Mouse (Mus musculus): Measurements from ENCODE around the gene Cacna2d3.

Cacna2d3 gene

DNA sequence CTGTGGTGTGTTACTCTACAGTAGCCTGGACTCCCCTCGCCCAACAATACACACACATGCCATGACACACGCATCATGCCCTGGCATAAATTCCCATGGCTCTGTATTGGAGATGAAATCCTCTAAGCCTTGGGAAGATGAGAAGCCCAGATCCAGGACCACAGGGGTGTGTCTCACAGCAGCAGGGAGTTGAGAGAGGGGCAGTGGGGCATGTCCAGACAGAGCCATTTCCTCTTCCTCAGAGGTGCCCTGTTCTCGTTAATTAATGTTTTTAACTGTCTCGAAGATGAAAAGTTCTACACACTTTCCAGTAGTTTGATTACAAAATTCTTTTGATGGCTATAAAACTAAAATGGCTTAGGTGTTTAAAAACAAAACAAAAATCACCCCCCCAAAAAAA lies 641.4 kb downstream of the Cacna2d3 start:
- no peak for DNase-seq (ENCODE audit: low read depth in 1 of 2, low spot score in 2 of 2)

DNA sequence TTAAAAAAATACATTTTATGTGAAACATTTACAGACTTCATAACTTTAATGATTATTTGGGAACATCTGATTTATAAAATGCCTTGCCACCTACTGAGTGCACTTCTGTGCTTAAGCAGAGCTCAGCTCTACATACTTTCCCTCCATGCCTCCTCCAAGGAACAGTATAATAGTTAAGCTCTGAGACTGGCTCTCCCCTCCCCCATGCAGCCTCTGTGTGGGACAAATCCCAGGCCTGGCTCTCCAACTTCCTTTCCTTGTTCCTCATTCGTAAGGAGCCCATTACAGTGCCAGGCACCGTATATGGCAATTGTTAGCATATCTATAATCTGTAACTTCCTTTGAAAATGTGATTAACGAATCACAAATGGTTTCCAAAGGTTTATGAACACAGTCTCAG lies 644.2 kb downstream of the Cacna2d3 start:
- DNase-seq (ENCODE audit: low read depth in 1 of 2, low spot score in 2 of 2), result no peak

DNA sequence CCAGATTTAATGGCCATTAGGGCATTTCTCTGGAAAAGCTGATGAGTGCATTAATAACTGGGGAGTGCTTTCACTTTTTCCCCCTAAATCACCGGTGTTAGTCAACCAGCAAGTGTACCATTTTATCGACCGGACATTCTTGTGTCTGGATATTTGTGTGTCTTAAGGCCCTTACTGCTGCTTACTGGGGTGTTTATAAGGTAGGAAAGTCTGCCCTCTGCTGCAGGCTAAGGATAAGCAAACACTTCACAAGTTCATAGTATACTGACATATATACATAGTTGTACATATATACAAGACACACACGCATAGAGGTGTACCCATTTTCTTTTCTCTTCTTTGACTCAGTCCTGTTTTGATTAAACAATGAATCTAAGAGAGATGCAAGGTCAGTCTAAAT lies 647.9 kb downstream of the Cacna2d3 start:
- DNase-seq (ENCODE audit: low read depth in 1 of 2, low spot score in 2 of 2), result no peak

DNA sequence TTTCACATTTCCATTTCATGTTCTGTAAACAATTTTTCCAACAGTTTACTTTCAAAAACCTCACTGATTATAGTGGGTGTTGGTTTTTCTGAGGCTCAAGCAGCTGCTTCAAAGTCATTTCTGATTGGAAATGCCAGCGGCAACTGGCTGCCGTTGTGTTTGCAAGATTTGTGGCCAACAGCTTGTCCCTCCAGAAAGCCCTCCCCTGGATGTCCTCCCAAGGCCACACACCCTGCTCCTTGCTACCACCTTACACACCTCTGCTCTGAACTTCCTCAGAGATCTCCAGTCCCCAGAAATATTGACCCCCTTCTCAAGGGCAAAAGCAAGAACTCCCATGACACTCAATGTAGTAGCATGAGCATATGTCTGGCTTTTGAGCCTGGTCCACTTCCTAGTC lies 659.0 kb downstream of the Cacna2d3 start:
- DNase-seq (ENCODE audit: low read depth in 1 of 2, low spot score in 2 of 2), result no peak

DNA sequence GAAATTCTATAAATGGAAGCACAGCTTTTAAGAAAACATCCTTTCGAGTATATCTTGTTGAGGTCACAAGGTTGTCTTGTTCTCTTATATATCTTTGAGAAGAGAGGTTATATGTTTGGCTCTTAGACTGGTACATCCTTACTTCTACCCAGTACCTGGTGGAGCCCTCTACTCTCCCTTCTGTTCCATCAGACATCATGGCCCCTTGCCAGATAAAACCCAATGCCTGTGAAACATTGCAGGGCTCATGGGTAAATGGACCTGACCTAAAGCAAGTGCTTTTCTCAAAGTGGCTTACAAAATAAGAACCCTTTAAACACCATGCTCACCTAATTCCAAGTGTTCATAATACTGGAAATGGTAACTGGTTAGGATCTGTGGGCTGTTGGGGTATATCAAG lies 660.2 kb downstream of the Cacna2d3 start:
- no peak for DNase-seq (ENCODE audit: low read depth in 1 of 2, low spot score in 2 of 2)

DNA sequence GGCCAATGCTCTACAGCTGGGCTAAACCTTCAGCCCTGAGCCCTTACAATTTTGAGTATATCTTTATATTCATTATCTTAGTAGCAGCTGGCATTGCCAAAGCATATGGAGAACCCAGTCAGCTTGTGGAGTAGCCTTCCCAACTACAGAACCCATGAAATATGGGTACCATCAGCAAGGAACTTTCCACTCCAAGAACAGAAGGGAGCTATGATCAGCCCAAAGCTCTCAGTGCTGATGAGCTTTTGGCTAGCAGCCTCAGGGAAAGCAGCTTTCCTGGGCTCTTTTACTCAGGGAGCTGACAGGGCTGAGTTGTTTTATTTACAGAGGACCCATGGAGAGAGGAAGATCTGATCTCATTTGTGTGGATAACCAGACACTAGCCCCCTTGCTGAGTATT lies 661.0 kb downstream of the Cacna2d3 start:
- DNase-seq (ENCODE audit: low read depth in 1 of 2, low spot score in 2 of 2), result no peak

DNA sequence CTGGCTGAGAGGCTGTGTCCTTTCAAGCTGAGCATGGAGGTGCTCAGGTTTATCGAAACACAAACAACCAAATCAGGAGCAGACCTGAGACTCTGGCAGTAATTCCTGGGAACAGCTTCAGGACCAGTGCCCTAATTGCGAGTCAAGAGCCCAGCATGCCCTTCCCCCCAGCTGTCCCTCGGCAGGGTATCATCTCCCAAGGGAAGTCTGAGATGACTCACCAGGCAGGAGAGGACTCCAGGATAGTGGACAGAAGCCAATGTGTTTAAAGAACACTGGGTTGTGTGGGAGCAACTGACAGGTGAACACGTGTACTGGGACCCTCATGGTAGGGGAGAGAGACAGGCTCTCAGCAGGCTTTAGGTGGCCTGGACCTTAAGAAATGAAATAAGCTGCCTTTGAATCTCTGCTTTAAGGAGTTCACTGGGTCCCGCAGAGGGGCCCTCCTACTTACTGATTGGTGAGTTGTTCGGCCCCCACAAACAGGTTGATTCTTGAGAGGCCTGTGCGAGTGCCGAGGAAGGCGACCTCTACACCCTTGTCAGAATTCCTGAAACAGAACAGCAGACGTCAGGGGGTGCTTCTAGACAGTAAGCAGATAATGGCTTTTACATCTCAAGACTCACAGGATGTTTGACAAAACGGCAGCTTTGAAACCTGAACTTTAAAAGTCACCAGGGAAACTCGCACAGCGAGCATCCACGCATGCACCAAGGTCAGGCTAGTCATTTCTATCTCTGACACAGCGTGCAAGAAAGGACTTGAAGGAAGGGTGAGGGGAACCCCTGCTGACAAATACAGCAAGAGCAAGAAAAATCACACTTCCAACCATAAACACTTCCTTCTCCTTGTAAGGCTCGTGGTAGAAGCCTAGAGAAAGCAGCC lies 669.5 kb downstream of the Cacna2d3 start:
- DNase-seq (ENCODE audit: low read depth in 1 of 2, low spot score in 2 of 2), result no peak

DNA sequence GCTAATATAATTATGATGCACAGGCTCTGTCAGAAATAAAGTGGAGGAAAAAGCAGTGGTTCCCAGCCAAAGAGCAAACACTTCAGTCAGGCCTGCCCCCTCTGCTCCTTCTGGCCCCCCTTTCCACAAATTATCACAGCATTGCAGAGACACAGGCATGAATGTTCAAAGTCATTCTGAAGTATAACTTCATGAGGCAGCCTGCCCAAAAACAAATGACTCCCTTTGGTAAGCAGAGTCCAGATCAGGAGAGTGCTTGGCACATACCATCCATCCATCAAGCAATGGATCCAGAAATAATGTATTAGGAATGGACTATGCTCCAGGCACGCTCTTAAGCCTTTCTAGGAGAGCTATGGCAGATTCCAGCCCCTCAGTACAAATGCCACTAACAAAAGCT lies 679.3 kb downstream of the Cacna2d3 start:
- no peak for DNase-seq (ENCODE audit: low read depth in 1 of 2, low spot score in 2 of 2)

DNA sequence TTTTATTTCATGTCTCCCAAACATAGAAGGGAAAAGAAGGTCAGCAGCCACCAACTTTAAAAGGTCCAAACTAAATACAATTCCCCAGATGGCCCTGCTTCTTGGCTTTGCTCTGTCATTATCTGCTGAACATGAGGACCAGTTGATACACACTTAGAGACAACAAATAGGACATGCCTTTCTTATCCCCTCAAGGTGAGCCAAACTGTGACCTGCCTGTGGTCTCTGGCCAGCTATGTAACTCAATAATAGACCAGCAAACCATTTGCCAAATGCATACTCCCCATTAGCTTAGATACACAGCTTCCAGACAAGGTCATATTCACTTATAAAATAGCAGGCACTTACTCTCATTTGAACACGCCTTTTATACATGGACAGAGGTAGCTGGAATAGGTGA lies 680.2 kb downstream of the Cacna2d3 start:
- no peak for DNase-seq (ENCODE audit: low read depth in 1 of 2, low spot score in 2 of 2)

DNA sequence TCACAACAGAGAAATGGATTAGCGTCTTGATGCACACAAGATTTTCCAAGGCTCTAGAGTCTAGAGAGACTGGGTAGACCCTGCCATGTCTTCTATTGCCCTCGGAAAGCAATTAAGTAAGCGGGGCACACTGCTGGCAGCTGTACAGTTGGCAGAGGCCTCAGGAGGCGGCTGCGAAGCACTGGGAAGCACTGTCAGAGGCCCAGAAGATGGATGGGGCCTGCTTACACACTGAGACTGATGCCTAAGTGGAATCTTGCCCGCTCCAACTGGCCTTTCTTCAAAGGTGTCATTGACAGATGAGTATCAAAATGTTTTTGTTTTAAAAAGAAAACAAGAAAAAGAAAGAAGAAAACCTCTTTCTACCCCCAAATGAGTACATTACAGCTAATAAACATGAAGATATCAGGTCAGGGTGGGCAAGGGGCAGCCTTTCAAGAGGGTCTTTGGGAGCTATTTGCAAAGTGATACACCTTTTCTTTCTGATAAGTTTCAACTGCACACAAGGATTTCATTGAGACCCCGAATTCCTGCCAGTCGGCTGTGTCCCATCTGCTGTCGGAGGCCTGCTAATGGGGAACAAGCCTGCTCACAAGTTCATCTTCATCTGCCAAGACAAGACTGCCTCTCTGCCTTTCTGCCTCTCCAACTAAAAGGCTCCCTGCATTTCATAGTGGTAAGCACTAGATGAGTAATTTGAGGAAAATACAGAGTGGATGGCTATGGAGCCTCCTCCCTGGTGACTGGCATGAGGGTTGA lies 680.9 kb downstream of the Cacna2d3 start:
- no peak for DNase-seq (ENCODE audit: low read depth in 1 of 2, low spot score in 2 of 2)

DNA sequence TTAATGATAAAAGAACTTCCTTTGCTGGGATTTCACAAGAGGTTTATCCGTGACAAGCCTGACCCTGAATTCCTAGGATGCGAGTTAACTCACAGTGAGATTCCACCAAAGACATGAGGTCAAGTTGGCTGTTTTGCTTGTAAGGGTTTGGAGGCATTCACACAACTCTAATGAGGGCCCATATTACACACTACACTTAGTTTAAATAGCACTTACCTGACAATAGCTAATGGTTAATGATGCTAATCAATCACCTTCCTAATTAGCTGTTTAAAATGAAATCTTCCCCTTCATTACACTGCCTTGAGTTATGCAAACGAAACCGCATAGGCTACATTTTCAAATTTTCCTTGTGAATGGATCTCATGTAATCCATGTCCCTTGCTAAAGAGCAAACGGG lies 683.4 kb downstream of the Cacna2d3 start:
- DNase-seq (ENCODE audit: low read depth in 1 of 2, low spot score in 2 of 2), result no peak

DNA sequence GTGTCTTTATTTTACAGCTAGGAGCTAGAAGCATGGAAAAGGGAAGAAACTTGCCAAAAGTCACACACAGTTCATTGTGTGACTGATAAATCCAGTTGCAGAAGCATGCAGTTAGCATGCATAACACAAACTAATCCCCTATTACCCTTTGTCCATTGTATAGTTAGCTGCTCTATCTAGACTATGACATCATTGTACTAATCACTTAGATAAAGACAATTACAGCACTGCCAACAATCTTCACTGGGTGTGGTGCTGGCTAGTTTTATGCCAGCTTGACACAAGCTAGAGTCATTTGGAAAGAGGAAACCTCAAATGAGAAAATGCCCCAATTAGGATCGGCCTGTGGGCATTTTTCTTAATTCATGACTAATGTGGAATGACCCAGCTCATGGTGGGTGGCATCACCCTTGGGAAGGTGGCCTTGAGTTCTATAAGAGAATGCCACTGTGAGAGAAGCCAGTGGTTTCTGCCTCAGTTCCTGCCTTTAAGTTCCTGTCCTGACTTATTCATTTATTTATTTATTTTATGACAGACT lies 689.7 kb downstream of the Cacna2d3 start:
- DNase-seq (ENCODE audit: low read depth in 1 of 2, low spot score in 2 of 2), result no peak

DNA sequence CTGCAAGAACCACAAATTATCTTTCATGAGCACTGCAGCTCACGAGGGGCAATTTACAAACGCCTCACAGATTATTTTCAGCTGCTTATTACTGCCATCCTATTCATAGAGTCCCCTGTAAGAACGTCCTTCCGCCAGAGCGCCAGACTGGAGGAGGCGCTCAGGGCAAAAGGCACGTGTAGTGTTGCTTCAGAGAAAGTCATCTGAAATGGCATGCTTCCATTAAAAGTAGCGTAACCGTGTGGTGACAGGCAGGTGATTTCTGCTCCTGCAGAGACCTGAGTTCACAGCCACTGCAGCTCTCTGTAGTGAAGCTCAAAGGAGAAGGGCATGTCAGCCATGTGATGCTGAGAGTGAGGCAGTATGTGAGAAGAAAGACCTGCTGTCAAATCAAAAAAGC lies 691.1 kb downstream of the Cacna2d3 start:
- no peak for DNase-seq (ENCODE audit: low read depth in 1 of 2, low spot score in 2 of 2)

DNA sequence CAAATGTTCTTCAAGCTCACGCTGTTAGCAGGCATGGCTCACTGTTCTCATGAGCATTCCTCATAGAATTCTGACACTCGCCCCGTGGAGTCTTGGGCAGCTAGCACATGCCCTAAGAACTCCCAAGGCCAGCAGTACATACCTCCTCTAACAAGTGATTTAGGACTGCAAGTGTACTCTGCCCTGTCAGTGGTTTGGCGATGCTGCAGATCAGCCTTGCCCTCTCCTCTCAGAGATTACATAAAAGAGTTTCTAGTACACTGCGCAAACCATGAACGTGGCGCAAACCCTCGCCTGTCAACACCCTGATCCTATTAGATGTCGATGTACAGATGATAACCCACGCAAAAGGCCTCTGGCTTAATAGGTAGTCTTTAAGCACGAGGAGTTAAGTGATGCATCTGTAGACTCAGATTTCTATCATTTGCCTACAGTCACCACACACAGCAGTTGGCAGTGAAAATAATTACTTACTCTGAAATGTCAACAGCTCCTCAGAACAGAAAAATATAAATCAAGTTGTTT lies 691.7 kb downstream of the Cacna2d3 start:
- DNase-seq (ENCODE audit: low read depth in 1 of 2, low spot score in 2 of 2), result no peak

DNA sequence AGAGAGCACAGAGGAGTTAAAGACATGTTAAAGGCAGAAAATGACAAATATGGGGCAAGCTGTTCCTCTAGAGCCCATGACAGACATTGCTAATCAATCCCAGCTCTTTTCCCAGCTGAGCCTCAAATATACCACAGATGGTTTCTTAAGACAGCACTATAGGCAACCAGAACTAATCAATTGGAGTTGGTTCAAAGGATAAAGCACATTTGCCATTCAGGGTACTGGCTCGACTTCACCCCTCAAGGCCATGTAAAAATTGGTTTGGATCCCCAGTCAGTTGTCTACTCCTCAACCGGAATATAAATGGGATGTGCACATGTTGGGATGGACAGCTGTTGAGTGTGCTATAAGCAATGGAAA lies 692.6 kb downstream of the Cacna2d3 start:
- DNase-seq (ENCODE audit: low read depth in 1 of 2, low spot score in 2 of 2), result no peak

DNA sequence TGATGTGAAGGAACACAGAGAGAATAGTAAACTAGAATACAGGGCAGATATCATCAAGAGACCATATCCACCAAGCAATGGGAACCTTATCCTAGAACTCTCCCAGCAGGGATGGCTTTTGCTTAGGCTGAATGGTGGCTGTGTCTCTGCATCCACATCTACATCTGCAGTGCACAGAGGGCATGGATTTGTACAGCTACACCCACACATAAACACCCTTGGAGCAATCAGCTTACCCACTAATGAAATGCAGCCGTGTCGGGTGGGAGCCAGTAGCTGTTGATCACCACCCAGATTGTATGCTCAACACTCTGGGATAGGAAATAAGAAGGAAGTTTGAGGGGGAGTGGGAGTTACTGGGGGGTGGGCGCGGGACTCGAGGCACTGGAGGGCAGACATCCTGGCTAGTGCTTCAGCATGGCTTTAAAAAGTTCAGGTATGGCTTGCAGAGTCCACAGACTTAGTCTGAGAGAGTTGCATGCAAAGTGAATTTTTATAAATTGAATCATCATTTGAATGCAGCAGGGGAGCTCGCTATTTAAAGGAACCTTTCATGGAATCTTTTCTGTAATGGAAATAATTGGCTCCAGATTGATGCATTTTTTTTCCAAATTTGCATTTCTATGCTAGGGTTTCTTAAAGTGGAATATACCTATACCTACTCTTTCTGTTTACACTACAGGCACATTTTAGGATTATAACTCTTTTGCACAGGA lies 693.1 kb downstream of the Cacna2d3 start:
- no peak for DNase-seq (ENCODE audit: low read depth in 1 of 2, low spot score in 2 of 2)

DNA sequence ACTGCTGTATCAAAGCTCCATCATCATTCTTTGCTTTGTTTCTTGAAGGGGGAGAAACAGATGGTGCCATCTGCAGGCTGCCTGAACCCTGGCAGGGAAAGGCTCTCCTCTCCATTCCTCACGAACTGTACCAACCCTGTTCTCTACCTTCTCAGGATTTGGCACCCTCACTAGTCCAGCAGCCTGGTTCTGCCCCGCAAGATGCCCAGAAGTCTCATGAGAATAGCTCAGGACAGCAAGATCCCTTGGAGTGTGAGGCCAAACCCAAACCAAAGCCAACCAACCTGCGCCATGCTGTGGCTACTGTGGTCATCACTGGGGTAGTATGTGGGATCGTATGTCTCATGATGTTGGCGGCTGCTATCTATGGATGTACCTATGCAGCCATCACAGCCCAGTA lies 694.4 kb downstream of the Cacna2d3 start:
- DNase-seq (ENCODE audit: low read depth in 1 of 2, low spot score in 2 of 2), result no peak

DNA sequence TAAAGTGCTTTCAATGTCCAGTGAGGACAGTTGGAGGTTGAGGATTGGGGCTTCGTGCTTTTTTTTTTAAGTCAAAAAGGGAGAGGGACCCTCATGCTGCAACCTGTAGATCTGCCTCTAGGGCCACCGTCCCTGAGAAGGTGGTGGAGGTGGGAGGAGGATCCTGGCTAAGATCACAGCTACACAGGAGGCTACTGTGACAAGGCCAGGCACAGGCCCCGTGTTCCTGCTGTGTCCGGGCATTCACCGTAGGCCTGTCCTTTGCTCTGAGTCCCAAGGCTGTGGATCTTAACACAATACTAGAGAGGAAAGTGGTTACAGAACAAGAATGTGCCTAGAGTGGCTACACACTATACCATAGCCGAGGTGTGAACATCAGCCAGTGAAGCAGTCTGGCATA lies 696.3 kb downstream of the Cacna2d3 start:
- no peak for DNase-seq (ENCODE audit: low read depth in 1 of 2, low spot score in 2 of 2)

DNA sequence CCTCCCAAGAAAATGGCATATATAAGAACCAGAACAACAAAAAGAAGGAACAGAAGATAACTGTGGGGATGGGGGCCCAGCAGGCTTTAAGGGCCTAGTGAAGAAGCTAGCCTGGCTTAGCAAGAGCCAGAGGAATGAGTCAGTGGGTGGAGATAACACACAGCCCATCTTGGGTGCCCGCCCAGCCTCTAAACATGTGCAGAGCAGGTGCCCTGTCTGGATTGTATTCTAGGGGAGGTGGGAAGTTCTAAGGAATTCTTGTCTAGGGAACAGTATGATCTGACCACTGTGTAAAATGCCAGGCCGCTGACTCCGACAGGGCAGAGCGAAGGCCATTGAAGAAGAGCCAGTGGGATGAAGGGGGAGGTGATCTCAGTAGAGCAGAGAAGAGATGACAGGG lies 698.4 kb downstream of the Cacna2d3 start:
- DNase-seq (ENCODE audit: low read depth in 1 of 2, low spot score in 2 of 2), result no peak

DNA sequence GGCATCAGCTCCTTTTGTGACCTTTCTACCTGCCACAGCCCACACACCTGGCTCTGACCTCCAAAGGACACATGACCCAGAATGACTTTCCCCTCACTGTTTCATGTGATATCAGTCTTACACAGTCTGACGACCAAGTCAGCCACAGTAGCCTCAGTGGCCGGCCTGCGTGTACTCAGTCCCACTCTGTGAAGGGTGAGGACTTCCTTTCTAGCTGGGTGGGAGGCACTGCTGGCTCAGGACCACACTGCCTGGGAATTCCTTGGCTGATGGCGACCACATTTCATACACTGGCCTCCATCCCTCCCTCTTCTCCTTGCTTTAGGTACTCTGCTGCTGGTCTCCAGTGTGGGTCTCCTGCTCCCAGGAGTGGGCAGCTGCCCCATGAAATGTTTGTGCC lies 700.4 kb downstream of the Cacna2d3 start:
- no peak for DNase-seq (ENCODE audit: low read depth in 1 of 2, low spot score in 2 of 2)

DNA sequence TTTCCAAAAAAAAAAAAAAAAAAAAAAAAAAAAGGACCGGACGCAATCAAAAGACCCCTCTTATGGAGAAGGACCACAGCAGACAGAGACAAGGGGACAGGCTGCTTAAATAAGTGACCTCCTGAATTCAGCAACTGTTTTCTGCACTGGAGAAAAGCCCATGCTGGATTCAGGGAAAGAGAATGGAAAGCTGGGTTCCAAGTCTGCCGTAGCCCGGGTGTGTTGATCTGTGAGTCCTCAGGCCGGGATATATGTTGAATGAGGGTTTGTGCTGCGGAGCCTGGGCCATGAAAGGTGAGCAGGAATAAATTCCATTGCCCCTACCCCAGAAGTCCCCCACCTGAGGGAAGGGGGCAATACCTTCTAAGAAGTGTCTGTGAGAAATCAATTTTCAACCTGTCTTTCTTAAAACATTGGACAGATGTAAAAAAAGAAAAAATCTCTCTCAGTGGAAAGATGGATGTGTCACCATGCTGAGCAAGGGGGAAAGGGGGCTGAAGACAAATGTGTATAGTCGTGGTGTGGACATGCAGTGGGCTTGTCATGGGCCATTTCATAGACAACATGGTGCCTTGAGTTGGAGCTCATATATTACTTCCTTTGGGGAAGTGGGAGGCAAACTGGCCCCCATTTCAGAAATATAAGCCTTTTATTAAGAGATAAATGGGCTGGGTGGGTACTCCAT lies 703.2 kb downstream of the Cacna2d3 start:
- DNase-seq (ENCODE audit: low read depth in 1 of 2, low spot score in 2 of 2), result no peak
